Mouse (Mus musculus): ENCODE measurements around the gene Ppfia1. TPM values are rescaled to one million over a fixed set of nuclear protein-coding genes. Genes with fewer than 3 reads are reported as not detected.

The Ppfia1 gene
- polyA plus RNA-seq, 1 experiment from 2014 or later = 12.8 TPM

GRCm38 (mm10) chr7:144536367-144536766 is 17.2 kb downstream of the Ppfia1 start:
- ATAC-seq = no peak
- 100% methylated on average over 3 of the region's 3 CpGs for WGBS

GRCm38 (mm10) chr7:144534773-144535172 is 18.8 kb downstream of the Ppfia1 start:
- Histone ChIP-seq H3K4me3 (ENCODE audit: low read length) (no peak overlapping the region), H3K36me3 (ENCODE audit: control insufficient read depth, insufficient read depth, low read length) (no peaks in the 10 kb centered on the region), H3K9me3 (ENCODE audit: control insufficient read depth, low read length) (no peaks in the 10 kb centered on the region), H3K27me3 (replicated peaks; ENCODE audit: control insufficient read depth, insufficient read depth, low read length) (no peaks in the 10 kb centered on the region), H3K4me1 (ENCODE audit: control insufficient read depth, insufficient read depth, low read depth, low read length) (peaks cover 9% of the 10 kb centered on the region), H3K9ac (ENCODE audit: low read depth, low read length) (no peak overlapping the region), H3K4me2 (ENCODE audit: low read length) (no peak overlapping the region), H3K27ac (ENCODE audit: low read depth, low read length) (no peak overlapping the region)
- 84% methylated on average over 3 of the region's 3 CpGs for WGBS
- ATAC-seq = no peak

More at GRCm38 (mm10) chr7:144536367-144536766, 17.2 kb downstream of the Ppfia1 start:
- Histone ChIP-seq H3K4me3 (ENCODE audit: low read length) (no peak overlapping the region), H3K9ac (ENCODE audit: low read depth, low read length) (no peak overlapping the region), H3K27ac (ENCODE audit: low read depth, low read length) (no peak overlapping the region), H3K36me3 (ENCODE audit: control insufficient read depth, insufficient read depth, low read length) (no peaks in the 10 kb centered on the region), H3K27me3 (replicated peaks; ENCODE audit: control insufficient read depth, insufficient read depth, low read length) (no peaks in the 10 kb centered on the region), H3K4me2 (ENCODE audit: low read length) (no peak overlapping the region), H3K9me3 (ENCODE audit: control insufficient read depth, low read length) (no peaks in the 10 kb centered on the region), H3K4me1 (ENCODE audit: control insufficient read depth, insufficient read depth, low read depth, low read length) (peaks cover 9% of the 10 kb centered on the region)

GRCm38 (mm10) chr7:144531585-144532378 is 21.7 kb downstream of the Ppfia1 start:
- no peak overlapping the region for H3K4me2 ChIP-seq (ENCODE audit: low read length)
- H3K36me3 ChIP-seq (ENCODE audit: control insufficient read depth, insufficient read depth, low read length) = no peaks in the 10 kb centered on the region
- WGBS = 34% methylated on average over 7 of the region's 7 CpGs
- peaks cover 5% of the 10 kb centered on the region; the same call in 1 of the 2 replicates for H3K4me1 ChIP-seq (ENCODE audit: control insufficient read depth, insufficient read depth, low read depth, low read length)
- no peaks in the 10 kb centered on the region for H3K27me3 ChIP-seq (replicated peaks; ENCODE audit: control insufficient read depth, insufficient read depth, low read length)
- no peaks in the 10 kb centered on the region for H3K9me3 ChIP-seq (ENCODE audit: control insufficient read depth, low read length)
- ATAC-seq = no peak
- H3K4me3 ChIP-seq (ENCODE audit: low read length) = no peak overlapping the region
- no peak overlapping the region for H3K9ac ChIP-seq (ENCODE audit: low read depth, low read length)
- no peak overlapping the region for H3K27ac ChIP-seq (ENCODE audit: low read depth, low read length)

- Histone ChIP-seq H3K4me2 (ENCODE audit: low read length) (no peak overlapping the region), H3K27ac (ENCODE audit: low read depth, low read length) (no peak overlapping the region), H3K4me1 (ENCODE audit: control insufficient read depth, insufficient read depth, low read depth, low read length) (peaks cover 5% of the 10 kb centered on the region; the same call in 1 of the 2 replicates), H3K9ac (ENCODE audit: low read depth, low read length) (no peak overlapping the region), H3K9me3 (ENCODE audit: control insufficient read depth, low read length) (no peaks in the 10 kb centered on the region), H3K4me3 (ENCODE audit: low read length) (no peak overlapping the region), H3K36me3 (ENCODE audit: control insufficient read depth, insufficient read depth, low read length) (no peaks in the 10 kb centered on the region), H3K27me3 (replicated peaks; ENCODE audit: control insufficient read depth, insufficient read depth, low read length) (no peaks in the 10 kb centered on the region)
- WGBS = 82% methylated on average over 3 of the region's 3 CpGs
- ATAC-seq = no peak
These were observed 23.7 kb downstream of the Ppfia1 start for GRCm38 (mm10) chr7:144529851-144530250.

GRCm38 (mm10) chr7:144527723-144528221 is 25.8 kb downstream of the Ppfia1 start:
- Histone ChIP-seq H3K4me1 (ENCODE audit: control insufficient read depth, insufficient read depth, low read depth, low read length) (peaks cover 5% of the 10 kb centered on the region; the same call in 1 of the 2 replicates), H3K9ac (ENCODE audit: low read depth, low read length) (no peak overlapping the region), H3K9me3 (ENCODE audit: control insufficient read depth, low read length) (no peaks in the 10 kb centered on the region), H3K36me3 (ENCODE audit: control insufficient read depth, insufficient read depth, low read length) (no peaks in the 10 kb centered on the region), H3K27ac (ENCODE audit: low read depth, low read length) (no peak overlapping the region), H3K4me2 (ENCODE audit: low read length) (no peak overlapping the region), H3K4me3 (ENCODE audit: low read length) (no peak overlapping the region), H3K27me3 (replicated peaks; ENCODE audit: control insufficient read depth, insufficient read depth, low read length) (no peaks in the 10 kb centered on the region)
- no peak for ATAC-seq
- WGBS = 52% methylated on average over 1 of the region's 1 CpGs

- WGBS = 68% methylated on average over 2 of the region's 2 CpGs
- no peak for ATAC-seq
- H3K4me3 ChIP-seq (ENCODE audit: low read length) = no peak overlapping the region
- H3K27me3 ChIP-seq (replicated peaks; ENCODE audit: control insufficient read depth, insufficient read depth, low read length) = no peaks in the 10 kb centered on the region
- H3K9ac ChIP-seq (ENCODE audit: low read depth, low read length) = no peak overlapping the region
- H3K4me2 ChIP-seq (ENCODE audit: low read length) = no peak overlapping the region
- H3K36me3 ChIP-seq (ENCODE audit: control insufficient read depth, insufficient read depth, low read length) = no peaks in the 10 kb centered on the region
- no peaks in the 10 kb centered on the region for H3K9me3 ChIP-seq (ENCODE audit: control insufficient read depth, low read length)
- H3K4me1 ChIP-seq (ENCODE audit: control insufficient read depth, insufficient read depth, low read depth, low read length) = peaks cover 2% of the 10 kb centered on the region; the same call in 1 of the 2 replicates
- no peak overlapping the region for H3K27ac ChIP-seq (ENCODE audit: low read depth, low read length)
These were observed 26.9 kb downstream of the Ppfia1 start for GRCm38 (mm10) chr7:144526649-144527048.

- H3K27ac ChIP-seq (ENCODE audit: low read depth, low read length) = no peak overlapping the region
- no peak overlapping the region for H3K9ac ChIP-seq (ENCODE audit: low read depth, low read length)
- no peaks in the 10 kb centered on the region for H3K9me3 ChIP-seq (ENCODE audit: control insufficient read depth, low read length)
- WGBS = 85% methylated on average over 6 of the region's 6 CpGs
- no peak for ATAC-seq
- peaks cover 2% of the 10 kb centered on the region; the same call in 1 of the 2 replicates for H3K4me1 ChIP-seq (ENCODE audit: control insufficient read depth, insufficient read depth, low read depth, low read length)
- peaks cover 4% of the 10 kb centered on the region for H3K36me3 ChIP-seq (ENCODE audit: control insufficient read depth, insufficient read depth, low read length)
- no peak overlapping the region for H3K4me3 ChIP-seq (ENCODE audit: low read length)
- no peak overlapping the region for H3K4me2 ChIP-seq (ENCODE audit: low read length)
- H3K27me3 ChIP-seq (replicated peaks; ENCODE audit: control insufficient read depth, insufficient read depth, low read length) = no peaks in the 10 kb centered on the region
These were observed 28.9 kb downstream of the Ppfia1 start for GRCm38 (mm10) chr7:144524427-144525191.

GRCm38 (mm10) chr7:144523415-144523814 is 30.1 kb downstream of the Ppfia1 start:
- no peak overlapping the region for H3K4me2 ChIP-seq (ENCODE audit: low read length)
- H3K4me1 ChIP-seq (ENCODE audit: control insufficient read depth, insufficient read depth, low read depth, low read length) = peaks cover 2% of the 10 kb centered on the region; the same call in 1 of the 2 replicates
- H3K4me3 ChIP-seq (ENCODE audit: low read length) = no peak overlapping the region
- H3K27me3 ChIP-seq (replicated peaks; ENCODE audit: control insufficient read depth, insufficient read depth, low read length) = no peaks in the 10 kb centered on the region
- ATAC-seq = no peak
- WGBS = 92% methylated on average over 3 of the region's 3 CpGs
- no peaks in the 10 kb centered on the region for H3K9me3 ChIP-seq (ENCODE audit: control insufficient read depth, low read length)
- no peak overlapping the region for H3K9ac ChIP-seq (ENCODE audit: low read depth, low read length)
- no peak overlapping the region for H3K27ac ChIP-seq (ENCODE audit: low read depth, low read length)
- H3K36me3 ChIP-seq (ENCODE audit: control insufficient read depth, insufficient read depth, low read length) = peaks cover 13% of the 10 kb centered on the region

GRCm38 (mm10) chr7:144521927-144522326 is 31.6 kb downstream of the Ppfia1 start:
- H3K9ac ChIP-seq (ENCODE audit: low read depth, low read length) = no peak overlapping the region
- H3K4me3 ChIP-seq (ENCODE audit: low read length) = no peak overlapping the region
- H3K4me1 ChIP-seq (ENCODE audit: control insufficient read depth, insufficient read depth, low read depth, low read length) = no peaks in the 10 kb centered on the region
- H3K36me3 ChIP-seq (ENCODE audit: control insufficient read depth, insufficient read depth, low read length) = peaks cover 18% of the 10 kb centered on the region
- H3K27ac ChIP-seq (ENCODE audit: low read depth, low read length) = no peak overlapping the region
- WGBS = 89% methylated on average over 2 of the region's 2 CpGs
- H3K4me2 ChIP-seq (ENCODE audit: low read length) = no peak overlapping the region
- no peaks in the 10 kb centered on the region for H3K27me3 ChIP-seq (replicated peaks; ENCODE audit: control insufficient read depth, insufficient read depth, low read length)
- no peaks in the 10 kb centered on the region for H3K9me3 ChIP-seq (ENCODE audit: control insufficient read depth, low read length)
- no peak for ATAC-seq
